Mouse (Mus musculus) layer of hippocampus, adult 8-10 months (tissue): ENCODE measurements around the gene Bche. TPM values are rescaled to one million over a fixed set of nuclear protein-coding genes. Genes with fewer than 3 reads are reported as not detected.

ENCODE experiments used
- DNase-seq, 2 experiments: peaks; one replicate each; pipeline ENCODE4 v3.0.0; 2022; ENCODE audit warnings: low spot score in 2 of 2
- total RNA-seq, 4 experiments: library from RNA; stranded (reverse); gene quantifications; 2 replicates each; pipeline ENCODE4 v1.2.4; 2022

The Bche gene
- total RNA-seq: 1 to 10 TPM; 3.1 to 4.5 (median 4.2) TPM

DNA sequence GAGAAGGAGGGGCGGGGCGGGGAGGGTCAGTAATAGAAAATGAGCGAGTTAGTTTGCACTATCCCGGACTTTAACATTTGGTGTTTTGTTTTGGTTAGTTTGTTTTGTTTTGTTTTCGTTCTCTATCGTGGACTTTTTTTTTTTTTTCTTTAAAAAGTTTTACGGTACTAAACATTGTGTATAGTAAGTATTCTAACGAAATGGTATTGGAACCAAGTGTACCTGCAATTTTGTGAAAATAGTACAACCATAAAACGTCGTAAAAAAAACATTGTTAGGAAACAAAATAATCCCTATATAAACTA, at the start of gene Bche:
Bche (minus strand) TSS at position 6 of the 305 bp plus-strand sequence.
- DNase-seq: no peak

DNA sequence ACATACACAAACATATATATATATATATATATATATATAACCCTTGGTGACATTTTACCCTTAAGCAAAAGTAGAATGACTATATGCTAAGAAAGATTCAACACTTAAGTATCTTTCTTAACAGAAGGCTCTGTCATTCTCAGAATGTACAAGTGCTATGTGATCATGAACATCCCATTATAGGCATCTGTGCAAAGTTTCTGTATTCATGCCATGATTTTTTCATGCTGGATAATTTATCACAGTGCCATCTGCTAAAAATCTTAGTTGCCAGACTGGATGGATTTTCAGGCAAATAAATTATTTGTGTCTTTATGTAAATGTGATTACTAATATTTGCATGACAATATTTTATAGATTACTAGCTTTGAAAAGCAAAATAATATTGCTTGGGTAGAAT, 33.8 kb upstream of the Bche start:
- DNase-seq: no peak

DNA sequence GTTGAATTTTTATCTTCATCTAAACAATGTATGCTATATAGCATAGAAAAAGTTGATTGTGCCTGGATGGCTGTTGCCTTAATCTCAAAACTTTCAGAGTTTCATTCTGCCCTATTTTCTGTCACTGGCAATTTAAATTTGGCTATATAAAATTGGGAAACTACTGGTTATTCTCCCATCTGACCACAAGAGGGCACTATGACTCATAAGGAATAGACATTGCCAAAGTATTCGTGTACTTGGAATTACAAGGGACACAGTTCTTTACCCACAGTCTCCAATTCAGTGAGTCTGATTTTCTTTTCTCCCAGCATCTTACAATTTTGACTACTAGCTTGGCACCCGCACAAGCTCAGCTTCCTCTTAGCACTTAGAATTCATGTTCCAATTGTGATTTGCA, 23.5 kb upstream of the Bche start:
- DNase-seq: no peak

DNA sequence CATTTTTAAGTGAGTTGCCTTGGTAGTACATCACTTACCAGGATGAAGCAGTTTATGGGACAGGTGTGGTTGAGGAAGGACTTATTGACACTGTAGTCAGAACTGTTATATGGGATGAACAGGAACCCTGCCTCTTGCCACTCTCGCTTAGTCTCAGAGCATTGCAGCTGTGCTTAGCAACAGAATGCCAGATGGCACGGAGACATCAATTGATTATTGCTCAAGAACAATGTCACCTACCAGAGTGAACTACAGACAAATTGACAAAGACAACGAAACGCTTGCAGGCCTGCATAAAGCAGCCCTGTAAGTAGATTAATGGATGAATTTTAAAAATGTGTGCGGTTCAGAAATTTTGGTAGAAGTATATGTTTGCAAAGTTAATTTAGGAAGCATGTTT, 21.3 kb upstream of the Bche start:
- DNase-seq: no peak

DNA sequence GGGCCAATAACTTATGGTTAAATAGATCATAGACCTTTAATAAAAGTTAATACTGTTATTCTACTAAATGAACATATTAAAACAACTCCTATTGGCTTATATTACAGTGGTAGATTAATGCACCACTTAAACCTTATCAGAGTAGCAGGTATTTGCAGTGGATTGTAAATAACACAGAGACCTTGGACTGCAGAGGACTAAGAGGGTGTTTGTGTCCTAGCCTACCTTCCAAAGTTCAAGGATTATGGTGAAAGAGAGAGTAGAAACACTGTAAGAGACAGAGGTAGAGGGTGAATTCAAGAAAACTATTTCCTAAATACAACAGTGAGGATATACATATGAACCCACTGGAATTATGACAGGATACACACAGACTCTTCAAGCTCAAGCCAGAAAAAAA, 17.5 kb upstream of the Bche start:
- no peak for DNase-seq

DNA sequence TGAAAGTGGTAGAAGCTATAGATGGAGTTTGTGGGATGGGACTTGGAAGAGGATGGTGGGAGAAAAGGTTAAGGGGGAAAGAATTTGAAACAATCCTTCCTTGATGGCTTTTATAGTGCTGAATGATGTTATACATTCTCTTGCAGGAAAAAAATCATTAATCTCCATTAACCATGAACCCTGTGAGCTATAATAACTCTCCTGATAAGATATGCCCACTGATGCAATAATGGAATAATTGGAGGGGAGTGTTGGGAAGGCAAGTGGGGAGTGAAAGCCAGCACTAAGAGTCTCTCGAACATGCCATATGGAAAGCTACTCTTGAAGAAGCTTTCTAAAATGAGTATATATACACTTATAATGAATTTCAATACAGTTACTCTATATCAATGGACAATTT, 16.7 kb upstream of the Bche start:
- no peak for DNase-seq

DNA sequence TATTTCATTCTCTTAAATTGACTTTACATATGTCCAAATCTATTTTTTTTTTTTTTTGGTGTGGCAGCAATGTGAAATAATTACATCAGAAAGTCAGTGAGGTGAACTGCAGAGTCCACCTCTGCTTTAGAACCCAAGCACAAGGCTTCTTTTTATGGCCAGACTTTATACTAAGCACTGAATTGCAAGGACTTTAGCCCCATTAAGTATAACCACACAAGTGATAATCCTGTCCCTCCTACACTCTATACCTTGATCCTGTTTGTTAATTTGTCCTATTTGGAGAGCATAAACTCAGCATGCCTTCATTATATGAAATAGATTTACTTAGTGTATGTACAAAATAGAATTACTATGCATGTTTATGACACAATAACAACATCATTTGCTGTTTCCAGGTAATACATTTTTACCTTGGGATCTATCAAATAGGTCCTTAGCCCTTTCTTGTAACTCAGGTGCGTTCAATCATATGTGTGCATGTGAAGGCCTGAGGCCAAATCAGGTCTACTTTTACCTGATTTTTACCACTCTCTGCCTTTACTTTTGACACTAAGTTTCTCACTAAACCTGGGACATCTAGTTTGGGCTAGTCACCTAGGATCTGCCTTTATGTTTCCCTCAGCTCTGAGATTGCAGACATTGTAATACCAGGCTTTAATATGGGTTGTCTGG, 9.5 kb upstream of the Bche start:
- no peak for DNase-seq

DNA sequence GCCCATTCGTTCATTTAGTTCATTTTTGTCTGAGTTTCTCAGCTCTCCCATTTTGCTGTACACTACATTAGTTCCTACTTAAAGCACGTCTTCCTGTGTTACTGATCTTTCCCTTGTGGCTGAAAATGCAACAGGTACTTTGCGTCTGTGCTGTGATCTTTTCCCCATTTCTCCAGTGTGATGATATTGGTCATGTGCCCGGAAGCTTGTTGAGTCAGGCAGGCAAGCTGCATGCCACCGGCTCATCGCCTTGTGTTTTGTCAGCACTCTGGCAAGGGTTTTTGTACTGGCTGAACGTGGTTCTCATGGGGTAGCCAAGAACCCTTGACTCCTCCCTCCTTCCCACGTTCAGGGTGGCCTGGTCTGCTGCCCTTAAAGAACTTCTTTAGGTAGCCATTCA, 1.7 kb upstream of the Bche start:
- DNase-seq: no peak

DNA sequence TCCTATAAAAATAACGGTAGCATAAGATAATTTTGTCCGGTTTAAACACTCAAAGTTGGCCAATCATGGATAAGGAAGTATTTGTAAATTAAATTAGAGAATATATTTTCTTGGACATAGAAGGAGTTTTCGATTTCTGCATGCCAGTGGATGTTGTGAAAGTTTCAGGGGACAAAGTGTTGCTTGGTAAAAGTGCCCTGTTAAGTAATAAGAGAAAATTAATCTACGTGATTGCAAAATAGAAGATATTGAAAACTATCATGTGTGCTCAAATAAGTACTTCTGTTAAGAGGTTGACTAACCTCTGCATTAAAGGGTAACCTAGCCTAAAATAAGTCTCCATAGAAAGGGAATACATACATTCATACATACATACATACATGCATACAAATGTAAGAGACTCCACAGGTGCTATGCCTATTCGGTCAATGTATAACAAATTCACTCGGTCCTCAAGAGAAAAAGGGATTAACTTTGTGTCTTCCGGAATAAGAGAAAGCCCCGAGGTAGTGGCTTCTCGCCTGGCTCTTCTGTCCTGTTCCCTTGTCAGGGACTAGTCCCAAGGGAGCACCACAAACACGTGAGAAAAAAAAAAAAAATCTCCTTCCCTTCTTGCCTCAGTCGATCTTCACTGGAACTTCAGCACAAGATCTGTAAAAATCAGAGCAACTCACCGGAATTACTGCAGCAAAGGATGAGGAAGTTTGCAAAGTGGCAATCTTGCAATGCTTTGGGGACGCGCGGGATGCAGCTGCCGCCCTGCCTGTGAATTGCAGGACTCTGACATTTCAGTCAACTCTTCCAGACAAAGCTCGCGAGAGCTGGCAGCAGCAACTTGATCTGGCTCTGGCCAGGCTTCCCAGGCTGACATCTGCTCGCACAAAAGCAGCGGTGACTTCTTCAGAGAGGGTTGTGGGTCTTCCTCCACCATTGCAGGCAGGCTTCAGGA, 480 bp downstream of the Bche start:
- DNase-seq: peak; percentile 17 to 36

DNA sequence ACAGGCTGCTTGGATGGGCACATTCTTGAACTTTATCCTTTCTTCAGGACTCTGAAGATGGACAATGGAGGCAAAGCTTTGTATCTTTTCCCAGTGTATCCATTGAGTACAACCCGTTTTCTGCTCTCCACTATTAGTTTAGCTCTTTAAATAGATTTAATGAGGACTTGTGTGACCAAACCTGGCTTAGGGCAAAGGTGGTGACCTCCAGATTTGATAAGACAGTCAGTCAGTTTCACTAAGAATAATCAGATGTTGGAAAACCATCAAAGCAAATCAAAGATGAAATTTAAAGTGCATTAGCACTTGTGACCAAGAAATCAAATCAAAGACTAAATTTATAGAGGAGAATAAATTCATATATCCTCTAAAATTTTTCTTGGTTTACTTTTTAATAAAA, 1.7 kb downstream of the Bche start:
- no peak for DNase-seq

DNA sequence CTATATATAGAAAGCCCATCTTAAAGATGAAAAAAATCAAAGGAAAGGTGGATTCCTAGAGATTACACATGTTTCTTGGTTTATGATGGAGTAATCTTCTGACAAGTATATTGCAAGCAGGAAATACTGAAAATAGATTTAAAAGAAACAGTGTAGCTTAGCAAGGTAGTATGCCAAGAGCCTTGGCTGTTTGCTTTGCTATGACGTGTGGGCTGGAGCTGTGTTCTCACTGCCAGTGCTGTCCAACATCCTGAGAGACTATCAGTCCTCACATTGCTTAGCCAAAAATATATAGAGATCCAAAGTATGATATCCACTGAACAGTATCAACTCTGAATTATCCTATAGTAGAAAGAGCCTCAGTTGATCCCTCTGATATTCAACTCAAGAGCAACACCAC, 9.3 kb downstream of the Bche start:
- DNase-seq: no peak

DNA sequence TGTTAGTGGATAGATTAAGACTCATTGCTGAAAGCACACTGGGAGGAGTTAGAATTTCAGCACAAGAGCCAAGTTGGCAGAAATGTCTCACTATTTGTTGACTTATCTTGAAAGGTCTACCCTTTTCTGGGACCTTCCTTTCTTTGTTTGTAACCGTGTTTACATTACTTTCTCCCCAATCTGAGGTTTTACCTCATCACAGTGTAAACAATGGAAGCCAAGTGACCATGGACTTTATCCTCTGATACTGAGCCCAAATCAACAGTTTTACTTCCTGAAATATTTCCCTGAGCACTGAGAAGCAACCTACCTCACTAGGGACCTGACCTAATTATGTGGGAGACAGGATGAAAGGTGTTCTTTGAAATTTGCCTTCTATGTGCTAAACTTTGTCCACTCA, 34.9 kb downstream of the Bche start:
- DNase-seq: no peak

DNA sequence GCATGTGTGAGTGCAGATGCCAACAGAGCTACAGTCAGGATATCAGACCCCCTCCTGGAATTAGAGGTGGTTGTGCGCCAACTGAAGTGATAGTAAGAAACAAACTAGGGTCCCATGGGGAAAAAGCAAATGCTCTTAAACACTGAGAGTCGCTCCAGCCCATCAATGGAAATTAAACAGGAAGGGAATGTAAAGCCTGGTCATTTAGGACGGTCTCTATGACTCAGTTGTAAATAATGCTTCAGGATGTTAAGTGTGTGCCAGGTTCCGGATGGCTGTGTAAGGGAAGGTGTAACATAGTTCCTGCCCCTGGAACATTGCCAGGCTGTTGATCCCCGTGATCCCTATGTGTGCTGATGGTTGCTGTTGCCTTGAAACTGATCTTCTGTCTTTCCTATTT, 40.0 kb downstream of the Bche start:
- DNase-seq: no peak

DNA sequence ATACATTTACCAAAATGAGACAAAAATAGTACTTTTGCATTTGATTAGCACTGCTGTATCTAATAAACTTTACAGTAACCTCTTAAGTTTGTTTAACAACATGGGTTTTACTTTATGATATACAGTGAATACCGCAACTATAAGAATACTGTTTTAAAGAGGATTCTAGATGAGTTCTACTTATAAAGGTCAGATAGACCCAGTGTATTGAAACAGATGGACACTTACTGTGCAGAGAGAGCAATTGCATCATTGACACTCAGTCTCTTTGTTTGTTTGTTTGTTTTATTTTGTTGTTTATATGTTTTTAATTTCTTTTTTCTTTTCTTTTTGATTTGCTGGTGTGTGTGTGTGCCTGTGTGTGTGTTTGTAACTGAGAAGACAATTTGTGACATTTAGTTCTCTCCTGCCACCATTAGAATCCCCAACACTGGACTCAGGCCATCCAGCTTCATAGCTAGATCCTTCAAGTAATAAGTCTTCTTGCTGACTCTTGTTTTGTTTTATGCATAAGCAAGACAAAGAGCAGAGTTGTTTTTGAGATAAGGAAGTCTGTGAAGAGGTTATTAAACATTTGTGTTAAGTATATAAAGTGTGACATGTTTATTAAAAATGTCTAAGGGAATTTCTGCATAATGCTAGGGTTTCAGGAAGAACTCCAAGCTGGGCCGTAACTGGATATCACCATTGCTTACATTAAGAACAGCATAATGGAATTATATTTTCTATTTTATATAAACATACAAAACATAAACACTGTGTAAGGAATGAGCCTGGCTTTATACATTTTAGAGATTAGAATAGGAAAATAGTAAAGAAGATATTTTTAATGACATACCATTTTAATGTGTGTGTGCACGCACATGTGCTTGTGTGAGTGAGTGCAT, 40.7 kb downstream of the Bche start:
- DNase-seq: no peak

DNA sequence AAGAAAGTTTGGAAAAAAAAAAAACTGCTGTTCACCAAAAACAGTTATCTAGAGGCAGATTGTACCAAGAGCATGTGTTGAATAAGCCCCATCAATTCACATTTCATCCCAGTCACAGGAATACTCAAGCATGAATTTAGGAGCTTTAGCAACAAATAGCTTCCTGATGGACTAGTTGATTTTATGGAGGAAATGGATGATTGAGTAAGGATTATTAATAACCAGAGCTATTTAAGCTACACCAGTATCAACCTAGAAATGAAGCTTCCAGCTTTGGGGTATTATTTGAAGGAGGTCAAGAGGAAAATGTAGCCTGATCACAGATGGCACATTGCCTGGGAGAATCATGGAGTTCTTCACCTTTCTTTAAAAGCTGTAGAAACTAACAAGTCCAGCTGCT, 57.9 kb downstream of the Bche start:
- no peak for DNase-seq

DNA sequence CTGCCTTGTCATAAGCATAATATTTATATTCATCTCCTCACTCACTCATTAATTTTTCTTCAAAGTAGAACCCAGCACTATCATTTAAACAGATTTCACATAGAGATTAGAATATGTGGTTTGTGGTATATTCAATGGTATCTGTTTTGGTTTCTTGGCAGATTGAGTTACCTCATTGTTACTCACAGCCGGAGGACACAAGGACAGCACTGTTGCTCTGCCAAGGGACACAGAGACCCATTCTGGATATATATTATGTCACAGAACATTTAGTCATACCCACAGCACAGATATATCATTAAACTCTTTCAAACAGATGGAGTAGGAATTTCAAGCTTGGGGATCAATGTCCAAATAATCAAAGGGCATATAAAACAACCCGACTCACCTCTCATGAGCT, 61.2 kb downstream of the Bche start:
- no peak for DNase-seq

DNA sequence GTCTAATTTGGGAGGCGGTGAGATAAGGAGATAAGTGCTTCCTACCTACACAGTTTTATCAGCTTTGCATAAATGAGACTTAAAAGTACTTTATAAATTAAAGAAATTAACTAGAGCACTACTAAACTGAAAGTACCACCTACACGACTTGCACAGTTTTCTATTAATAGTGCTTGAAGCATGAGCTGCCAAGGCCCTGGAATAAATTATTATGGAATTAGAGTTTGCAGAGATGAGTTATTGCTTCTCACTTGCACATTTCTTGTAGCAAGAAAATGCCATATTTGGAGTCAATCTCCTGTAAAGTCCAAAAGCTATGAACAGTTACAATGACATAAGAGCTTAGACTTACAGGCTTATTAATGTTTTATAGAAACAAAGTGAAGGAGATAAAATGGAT, 96.8 kb downstream of the Bche start:
- DNase-seq: peak in 1 of 2 experiments; percentile 17

DNA sequence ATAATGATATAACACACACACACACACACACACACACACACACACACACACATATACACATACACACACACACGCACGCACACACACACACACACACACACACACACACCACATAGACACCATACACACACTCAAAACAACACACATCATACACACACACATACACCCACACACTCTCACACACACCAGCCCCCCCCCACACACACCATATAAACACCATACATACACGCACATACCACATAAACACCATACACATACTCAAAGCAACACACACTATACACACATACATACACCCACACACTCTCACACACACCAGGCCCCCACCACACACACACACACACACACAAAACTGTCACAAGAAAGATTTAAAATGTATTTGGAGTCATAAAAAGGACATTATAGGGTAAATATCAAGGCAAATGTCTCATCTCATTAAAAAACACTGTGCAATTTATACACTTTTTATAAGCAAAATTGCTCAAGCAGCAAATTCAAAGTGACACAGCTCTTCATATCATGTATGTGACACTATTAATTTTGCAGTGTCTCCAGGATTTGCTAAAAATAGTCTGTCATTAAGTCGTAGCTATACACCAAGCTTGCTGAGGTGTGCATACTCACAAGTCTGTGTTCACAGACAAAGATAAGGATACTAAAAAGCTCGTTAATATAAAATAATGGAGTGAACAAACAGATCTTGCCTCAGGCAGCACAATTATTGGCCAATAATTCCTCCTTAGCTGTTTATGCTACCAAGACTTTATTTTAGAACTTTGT, 116.3 kb downstream of the Bche start:
- no peak for DNase-seq
